Mouse (Mus musculus) liver, embryonic 14.5 days (tissue): ENCODE results near the gene Neurog3. TPM values are rescaled to one million over a fixed set of nuclear protein-coding genes. Genes with fewer than 3 reads are reported as not detected.

Experiments
- ATAC-seq: fragments of 200-750 bp; cut with Nextera tagmentation; 2 replicates; pipeline ENCODE4 v1.8.0; 2017; ENCODE audit warnings: moderate number of reproducible peaks, mild to moderate bottlenecking, moderate library complexity; ENCODE audit not compliant: insufficient read depth
- DNase-seq, 3 experiments: peaks; one replicate each; pipeline ENCODE4 v3.0.0-alpha.2; 2012 to 2013; ENCODE audit warnings: low read depth in 3 of 3, low spot score in 3 of 3
- H3K27ac ChIP-seq: fragments of 300-500 bp; sonication (generic); 2 replicates; pipeline ENCODE4 v1.5.1; 2014; ENCODE audit warnings: moderate library complexity, mild to moderate bottlenecking, control low read depth, inconsistent platforms
- H3K27me3 ChIP-seq: fragments of 300-500 bp; sonication (generic); 2 replicates; pipeline ENCODE4 v1.6.1; 2014; ENCODE audit warnings: mild to moderate bottlenecking, low read length, moderate library complexity; ENCODE audit not compliant: control insufficient read depth, insufficient read depth
- H3K36me3 ChIP-seq: fragments of 300-500 bp; sonication (generic); replicated peaks from 2 replicates; pipeline ENCODE4 v1.6.1; 2014; ENCODE audit warnings: low read depth; ENCODE audit not compliant: control insufficient read depth, insufficient read depth
- H3K4me1 ChIP-seq, 2 experiments: fragments of 200-500 bp in 1 of 2; fragments of 300-500 bp in 1 of 2; sonication (generic) in 1 of 2; replicated peaks; 2 replicates each; pipeline ENCODE4 v1.6.1; 2012 to 2014; ENCODE audit warnings: antibody characterized with exemption in 1 of 2, inconsistent platforms in 1 of 2, low read length in 1 of 2; ENCODE audit not compliant: control insufficient read depth in 2 of 2, insufficient read depth in 2 of 2
- H3K4me2 ChIP-seq: fragments of 300-500 bp; sonication (generic); 2 replicates; pipeline ENCODE4 v1.6.1; 2014; ENCODE audit warnings: low read depth, mild to moderate bottlenecking, control low read depth, moderate library complexity
- H3K4me3 ChIP-seq, 2 experiments: fragments of 200-500 bp in 1 of 2; fragments of 300-500 bp in 1 of 2; sonication (generic) in 1 of 2; 2 replicates each; pipeline ENCODE4 v1.5.1; 2012 to 2014; ENCODE audit warnings: low read depth in 2 of 2, low read length in 2 of 2, mild to moderate bottlenecking in 2 of 2, control low read depth in 1 of 2, inconsistent platforms in 1 of 2, moderate library complexity in 1 of 2; ENCODE audit not compliant: insufficient read depth in 1 of 2
- H3K9ac ChIP-seq: fragments of 300-500 bp; sonication (generic); replicated peaks from 2 replicates; pipeline ENCODE4 v1.6.1; 2014; ENCODE audit warnings: mild to moderate bottlenecking, control low read depth, moderate library complexity
- H3K9me3 ChIP-seq: fragments of 300-500 bp; sonication (generic); 2 replicates; pipeline ENCODE4 v1.6.1; 2016; ENCODE audit warnings: low read length, mixed read lengths; ENCODE audit not compliant: control insufficient read depth
- CTCF ChIP-seq: IDR thresholded peaks from 2 replicates; pipeline ENCODE4 v1.5.1; 2016; ENCODE audit warnings: antibody characterized with exemption, low read depth, control low read depth
- EP300 ChIP-seq: IDR thresholded peaks from 2 replicates; pipeline ENCODE4 v1.6.1; 2016; ENCODE audit warnings: antibody characterized with exemption, low read depth
- WGBS: fragments of 180-500 bp; shearing (Covaris S2); extraction: QIAGEN DNeasy Blood & Tissue Kit; methylation state at CpG from one replicate; pipeline ENCODE4 v1.1.7; 2014; ENCODE audit not compliant: insufficient replicate concordance; 5-methylcytosine and 5-hydroxymethylcytosine counted together
- polyA plus RNA-seq, 2 experiments: library from polyadenylated mRNA; depleted of rRNA in 1 of 2; stranded (reverse) in 1 of 2; unstranded in 1 of 2; fragments of >200 nt; fragmentation: Nextera tagmentation in 1 of 2; extraction: Ambion mirVana in 1 of 2; gene quantifications; 2 replicates each; pipeline versions ENCODE4 v1.2.1 to v1.2.3; 2012 to 2014

Neurog3 gene
- polyA plus RNA-seq, 2 experiments = 0.06 TPM; not detected in 1

GRCm38 (mm10) chr10:62162410-62162809, 29.5 kb downstream of the Neurog3 start:
- no peaks in the 10 kb centered on the region for H3K36me3 ChIP-seq
- H3K9ac ChIP-seq = no peak overlapping the region
- H3K4me2 ChIP-seq = no peak overlapping the region
- no peaks in the 10 kb centered on the region for H3K27me3 ChIP-seq
- TF ChIP-seq EP300 (no peak), CTCF (no peak)
- WGBS = 25% methylated on average over 10 of the region's 10 CpGs
- H3K4me3 ChIP-seq = no peak overlapping the region
- no peak for ATAC-seq
- no peaks in the 10 kb centered on the region for H3K4me1 ChIP-seq
- no peak for DNase-seq
- no peak overlapping the region for H3K27ac ChIP-seq
- H3K9me3 ChIP-seq = no peaks in the 10 kb centered on the region

GRCm38 (mm10) chr10:62172841-62173553, 40.1 kb downstream of the Neurog3 start:
- 17% methylated on average over 9 of the region's 9 CpGs for whole genome bisulfite sequencing

GRCm38 (mm10) chr10:62173941-62174448, 41.1 kb downstream of the Neurog3 start:
- no peak overlapping the region for H3K9ac ChIP-seq
- no peaks in the 10 kb centered on the region for H3K9me3 ChIP-seq
- no peak overlapping the region for H3K27ac ChIP-seq
- ATAC-seq (no peak), DNase-seq (no peak)
- WGBS = 46% methylated on average over 8 of the region's 9 CpGs
- H3K27me3 ChIP-seq = no peaks in the 10 kb centered on the region
- H3K4me3 ChIP-seq = no peak overlapping the region
- no peak overlapping the region for H3K4me2 ChIP-seq
- no peaks in the 10 kb centered on the region for H3K4me1 ChIP-seq
- no peak for TF ChIP-seq EP300
- no peak for TF ChIP-seq CTCF
- H3K36me3 ChIP-seq = no peaks in the 10 kb centered on the region

More at GRCm38 (mm10) chr10:62172841-62173553, 40.1 kb downstream of the Neurog3 start:
- no peak overlapping the region for H3K9ac ChIP-seq
- no peak overlapping the region for H3K4me2 ChIP-seq
- no peaks in the 10 kb centered on the region for H3K27me3 ChIP-seq
- H3K9me3 ChIP-seq = no peaks in the 10 kb centered on the region
- H3K4me3 ChIP-seq = no peak overlapping the region
- DNase-seq = no peak
- ATAC-seq = no peak
- no peaks in the 10 kb centered on the region for H3K36me3 ChIP-seq
- H3K4me1 ChIP-seq = no peaks in the 10 kb centered on the region
- TF ChIP-seq CTCF = no peak
- TF ChIP-seq EP300 = no peak
- no peak overlapping the region for H3K27ac ChIP-seq

- no peaks in the 10 kb centered on the region for H3K36me3 ChIP-seq
- no peaks in the 10 kb centered on the region for H3K27me3 ChIP-seq
- TF ChIP-seq EP300 (no peak), CTCF (no peak)
- H3K27ac ChIP-seq = no peak overlapping the region
- WGBS = 52% methylated on average over 15 of the region's 15 CpGs
- no peak overlapping the region for H3K4me2 ChIP-seq
- H3K4me1 ChIP-seq = no peaks in the 10 kb centered on the region
- DNase-seq = no peak
- H3K9ac ChIP-seq = no peak overlapping the region
- no peak for ATAC-seq
- no peaks in the 10 kb centered on the region for H3K9me3 ChIP-seq
- no peak overlapping the region for H3K4me3 ChIP-seq
Observed at GRCm38 (mm10) chr10:62174533-62175313, 41.8 kb downstream of the Neurog3 start.

- no peak overlapping the region for H3K9ac ChIP-seq
- H3K4me1 ChIP-seq = no peaks in the 10 kb centered on the region
- 62% methylated on average over 3 of the region's 3 CpGs for WGBS
- ATAC-seq (no peak), DNase-seq (no peak)
- TF ChIP-seq EP300 = no peak
- no peak for TF ChIP-seq CTCF
- H3K36me3 ChIP-seq = no peaks in the 10 kb centered on the region
- no peaks in the 10 kb centered on the region for H3K27me3 ChIP-seq
- no peaks in the 10 kb centered on the region for H3K9me3 ChIP-seq
- H3K4me3 ChIP-seq = no peak overlapping the region
- no peak overlapping the region for H3K4me2 ChIP-seq
- no peak overlapping the region for H3K27ac ChIP-seq
Observed at GRCm38 (mm10) chr10:62179944-62180343, 47.1 kb downstream of the Neurog3 start.
